22 mouse cellular contexts compared by ENCODE assay signal in genomic region chr3:131690543-131690942, GRCm38 (mm10).
A peak's percentile ranks its signal among the peaks of the same experiment; 100 is the strongest.
DNase-seq lines count a peak whose midpoint lies in the region; ATAC-seq and TF ChIP-seq lines count a peak whose summit lies in the region.
"Had no signal": no experiment of that assay in that cellular context is flagged by ENCODE, and none has a peak within 500 bp of the region (broad histone marks: within the 10 kb centered on the region; RNA-seq: fewer than 3 reads in every experiment).

No protein-coding gene starts in this region.

- 84% methylated on average over 7 of the region's 7 CpGs for WGBS in forebrain, postnatal 0 days
- WGBS in forebrain, embryonic 13.5 days, result 90% methylated on average over 7 of the region's 7 CpGs
- 77% methylated on average over 7 of the region's 7 CpGs for WGBS in hindbrain, postnatal 0 days
- 90% methylated on average over 7 of the region's 7 CpGs for WGBS in hindbrain, embryonic 10.5 days
- 83% methylated on average over 7 of the region's 7 CpGs for WGBS in midbrain, embryonic 16.5 days
- WGBS in midbrain, embryonic 14.5 days, result 88% methylated on average over 7 of the region's 7 CpGs
- WGBS in liver, embryonic 12.5 days (ENCODE audit: insufficient replicate concordance), result 70% methylated on average over 7 of the region's 7 CpGs

- peak; percentile 59 for ATAC-seq in forebrain, postnatal 0 days
- no peak for ATAC-seq in forebrain, embryonic 13.5 days
- ATAC-seq in hindbrain, postnatal 0 days, result peak; percentile 67
- peak; percentile 42; the same call in 1 of the 2 replicates for ATAC-seq in midbrain, embryonic 16.5 days
- ATAC-seq in midbrain, embryonic 14.5 days (ENCODE audit: low FRiP score, low TSS enrichment), result no peak
- ATAC-seq in liver, embryonic 12.5 days, result no peak
- ATAC-seq: forebrain, embryonic 15.5 days; inflammation-experienced regulatory T-cells, adult 6 months had no signal

- H3K4me1 ChIP-seq in forebrain, postnatal 0 days (ENCODE audit: insufficient read depth), result no peaks in the 10 kb centered on the region
- H3K4me1 ChIP-seq in forebrain, embryonic 13.5 days, result no peaks in the 10 kb centered on the region
- H3K4me1 ChIP-seq in hindbrain, postnatal 0 days (ENCODE audit: insufficient read depth, low read length), result no peaks in the 10 kb centered on the region
- no peaks in the 10 kb centered on the region for H3K4me1 ChIP-seq in hindbrain, embryonic 10.5 days (replicated peaks)
- H3K4me1 ChIP-seq in midbrain, embryonic 16.5 days (ENCODE audit: control insufficient read depth, insufficient read depth, low read length), result no peaks in the 10 kb centered on the region
- no peaks in the 10 kb centered on the region for H3K4me1 ChIP-seq in midbrain, embryonic 14.5 days (ENCODE audit: control insufficient read depth, insufficient read depth, low read length)
- H3K4me1 ChIP-seq in liver, embryonic 12.5 days, result no peaks in the 10 kb centered on the region
- H3K4me1 ChIP-seq: forebrain, embryonic 10.5 days; forebrain, embryonic 15.5 days; heart, embryonic 10.5 days had no signal

- H3K9me3 ChIP-seq in forebrain, postnatal 0 days (ENCODE audit: low read length), result no peaks in the 10 kb centered on the region
- H3K9me3 ChIP-seq in forebrain, embryonic 13.5 days (replicated peaks), result no peaks in the 10 kb centered on the region
- H3K9me3 ChIP-seq in hindbrain, postnatal 0 days (ENCODE audit: low read length), result no peaks in the 10 kb centered on the region
- no peaks in the 10 kb centered on the region for H3K9me3 ChIP-seq in hindbrain, embryonic 10.5 days
- no peaks in the 10 kb centered on the region for H3K9me3 ChIP-seq in midbrain, embryonic 16.5 days (replicated peaks; ENCODE audit: control insufficient read depth, low read length, poor library complexity, severe bottlenecking)
- H3K9me3 ChIP-seq in midbrain, embryonic 14.5 days (ENCODE audit: control insufficient read depth, low read length), result no peaks in the 10 kb centered on the region
- no peaks in the 10 kb centered on the region for H3K9me3 ChIP-seq in liver, embryonic 12.5 days (replicated peaks)
- H3K9me3 ChIP-seq: forebrain, embryonic 10.5 days; forebrain, embryonic 15.5 days; heart, embryonic 10.5 days had no signal

- H3K4me3 ChIP-seq in forebrain, postnatal 0 days (ENCODE audit: low read depth, low read length), result no peak overlapping the region
- H3K4me3 ChIP-seq in forebrain, embryonic 13.5 days, result no peak overlapping the region
- H3K4me3 ChIP-seq in hindbrain, postnatal 0 days (ENCODE audit: low read length), result no peak overlapping the region
- H3K4me3 ChIP-seq in hindbrain, embryonic 10.5 days, result no peak overlapping the region
- H3K4me3 ChIP-seq in midbrain, embryonic 16.5 days (ENCODE audit: low read depth, low read length), result no peak overlapping the region
- H3K4me3 ChIP-seq in midbrain, embryonic 14.5 days (replicated peaks; ENCODE audit: low read depth, low read length), result no peak overlapping the region
- no peak overlapping the region for H3K4me3 ChIP-seq in liver, embryonic 12.5 days
- H3K4me3 ChIP-seq: erythroblast, embryonic 14.5 days; forebrain, embryonic 10.5 days; forebrain, embryonic 15.5 days; gastrocnemius, adult 2 months; heart, embryonic 10.5 days had no signal

- no peak overlapping the region for H3K27ac ChIP-seq in forebrain, postnatal 0 days (ENCODE audit: low read depth, low read length)
- H3K27ac ChIP-seq in forebrain, embryonic 13.5 days, result no peak overlapping the region
- no peak overlapping the region for H3K27ac ChIP-seq in hindbrain, postnatal 0 days
- no peak overlapping the region for H3K27ac ChIP-seq in hindbrain, embryonic 10.5 days
- H3K27ac ChIP-seq in midbrain, embryonic 16.5 days (ENCODE audit: low read length), result no peak overlapping the region
- H3K27ac ChIP-seq in midbrain, embryonic 14.5 days (replicated peaks; ENCODE audit: low read depth, low read length), result no peak overlapping the region
- no peak overlapping the region for H3K27ac ChIP-seq in liver, embryonic 12.5 days
- H3K27ac ChIP-seq: forebrain, embryonic 10.5 days; forebrain, embryonic 15.5 days; gastrocnemius, adult 2 months; heart, embryonic 10.5 days; hindbrain, embryonic 14.5 days had no signal

- no peak for DNase-seq in forebrain, postnatal 0 days
- DNase-seq in hindbrain, postnatal 0 days (ENCODE audit: low spot score), result peak; percentile 20
- no peak for DNase-seq in hindbrain, embryonic 10.5 days (ENCODE audit: low spot score)
- DNase-seq in midbrain, embryonic 14.5 days, result no peak
- DNase-seq in brain, adult 2 months (ENCODE audit: low read depth, low spot score), result peak; percentile 56
- DNase-seq: adrenal gland, postnatal 10 days; cerebellum, adult 11-12 months; cerebellum, adult 9-10 months; cerebellum, postnatal 25 days; gastrocnemius, adult 2 months; gastrocnemius, postnatal 25 days; heart, postnatal 10 days; heart, postnatal 4 days had no signal

- no peak overlapping the region for H3K4me2 ChIP-seq in forebrain, postnatal 0 days (ENCODE audit: low read depth)
- no peak overlapping the region for H3K4me2 ChIP-seq in forebrain, embryonic 13.5 days
- no peak overlapping the region for H3K4me2 ChIP-seq in hindbrain, postnatal 0 days (ENCODE audit: low read depth, low read length)
- no peak overlapping the region for H3K4me2 ChIP-seq in midbrain, embryonic 16.5 days (ENCODE audit: low read length)
- no peak overlapping the region for H3K4me2 ChIP-seq in midbrain, embryonic 14.5 days (ENCODE audit: low read length)
- no peak overlapping the region for H3K4me2 ChIP-seq in liver, embryonic 12.5 days
- H3K4me2 ChIP-seq: forebrain, embryonic 15.5 days; hindbrain, embryonic 14.5 days had no signal

- no peak overlapping the region for H3K9ac ChIP-seq in forebrain, postnatal 0 days
- no peak overlapping the region for H3K9ac ChIP-seq in forebrain, embryonic 13.5 days
- H3K9ac ChIP-seq in hindbrain, postnatal 0 days (replicated peaks; ENCODE audit: low read length), result no peak overlapping the region
- no peak overlapping the region for H3K9ac ChIP-seq in midbrain, embryonic 16.5 days (ENCODE audit: low read depth, low read length)
- H3K9ac ChIP-seq in midbrain, embryonic 14.5 days (replicated peaks; ENCODE audit: low read length), result no peak overlapping the region
- H3K9ac ChIP-seq in liver, embryonic 12.5 days, result no peak overlapping the region
- H3K9ac ChIP-seq: forebrain, embryonic 15.5 days; hindbrain, embryonic 14.5 days had no signal

- no peaks in the 10 kb centered on the region for H3K36me3 ChIP-seq in forebrain, postnatal 0 days (ENCODE audit: insufficient read depth)
- no peaks in the 10 kb centered on the region for H3K36me3 ChIP-seq in forebrain, embryonic 13.5 days (ENCODE audit: poor library complexity, severe bottlenecking)
- no peaks in the 10 kb centered on the region for H3K36me3 ChIP-seq in hindbrain, postnatal 0 days (ENCODE audit: insufficient read depth, low read length)
- H3K36me3 ChIP-seq in hindbrain, embryonic 10.5 days, result no peaks in the 10 kb centered on the region
- no peaks in the 10 kb centered on the region for H3K36me3 ChIP-seq in midbrain, embryonic 16.5 days (ENCODE audit: control insufficient read depth, insufficient read depth, low read length)
- H3K36me3 ChIP-seq in midbrain, embryonic 14.5 days (ENCODE audit: control insufficient read depth, insufficient read depth, low read length), result no peaks in the 10 kb centered on the region
- no peaks in the 10 kb centered on the region for H3K36me3 ChIP-seq in liver, embryonic 12.5 days
- H3K36me3 ChIP-seq: forebrain, embryonic 10.5 days; forebrain, embryonic 15.5 days; heart, embryonic 10.5 days had no signal

- H3K27me3 ChIP-seq in forebrain, postnatal 0 days (ENCODE audit: insufficient read depth, low read length), result no peaks in the 10 kb centered on the region
- H3K27me3 ChIP-seq in forebrain, embryonic 13.5 days, result no peaks in the 10 kb centered on the region
- H3K27me3 ChIP-seq in hindbrain, postnatal 0 days (ENCODE audit: insufficient read depth, low read length), result no peaks in the 10 kb centered on the region
- no peaks in the 10 kb centered on the region for H3K27me3 ChIP-seq in hindbrain, embryonic 10.5 days (ENCODE audit: insufficient read depth, poor library complexity, severe bottlenecking)
- no peaks in the 10 kb centered on the region for H3K27me3 ChIP-seq in midbrain, embryonic 16.5 days (ENCODE audit: control insufficient read depth, insufficient read depth, low read depth, low read length)
- H3K27me3 ChIP-seq in midbrain, embryonic 14.5 days (ENCODE audit: control insufficient read depth, insufficient read depth, low read length), result no peaks in the 10 kb centered on the region
- no peaks in the 10 kb centered on the region for H3K27me3 ChIP-seq in liver, embryonic 12.5 days (replicated peaks)
- H3K27me3 ChIP-seq: forebrain, embryonic 15.5 days had no signal

- no peak for TF ChIP-seq CTCF in forebrain, postnatal 0 days (IDR thresholded peaks at IDR 0.05; ENCODE audit: low read depth)
- TF ChIP-seq CTCF in hindbrain, postnatal 0 days (IDR thresholded peaks at IDR 0.05; ENCODE audit: low read depth), result no peak

Comparison
In these comparisons a context has a peak if more than half of its experiments do, and no peak if none do; other contexts are left out.
1. ATAC-seq: peak in forebrain, postnatal 0 days (single experiment), hindbrain, postnatal 0 days (single experiment) and midbrain, embryonic 16.5 days (single experiment); none in forebrain, embryonic 13.5 days (single experiment), midbrain, embryonic 14.5 days (single experiment) and liver, embryonic 12.5 days (single experiment).
2. DNase-seq: peak in hindbrain, postnatal 0 days (single experiment) and brain, adult 2 months (single experiment); none in forebrain, postnatal 0 days (single experiment), hindbrain, embryonic 10.5 days (single experiment) and midbrain, embryonic 14.5 days (single experiment).